Mouse (Mus musculus) myocyte (in vitro differentiated cells): ENCODE data around the gene Siae. TPM values are rescaled to one million over a fixed set of nuclear protein-coding genes. Genes with fewer than 3 reads are reported as not detected.

Source experiments
- H3K27me3 ChIP-seq: one replicate; pipeline ENCODE4 v1.6.1; 2011; ENCODE audit not compliant: control insufficient read depth, insufficient read depth, insufficient read length
- H3K36me3 ChIP-seq: one replicate; pipeline ENCODE4 v1.6.1; 2011; ENCODE audit not compliant: control insufficient read depth, insufficient read depth
- H3K4me2 ChIP-seq: one replicate; pipeline ENCODE4 v1.6.1; 2011; ENCODE audit warnings: low read depth, control low read depth
- H3K4me3 ChIP-seq: one replicate; pipeline ENCODE4 v1.5.1; 2011; ENCODE audit warnings: mild to moderate bottlenecking, control low read depth, moderate library complexity
- H3K79me2 ChIP-seq: one replicate; pipeline ENCODE4 v1.6.1; 2011; ENCODE audit not compliant: control insufficient read depth, insufficient read depth
- H3ac ChIP-seq: one replicate; pipeline ENCODE4 v1.6.1; 2011; ENCODE audit not compliant: control insufficient read depth, insufficient read length
- CEBPB ChIP-seq: IDR thresholded peaks from 2 replicates; pipeline ENCODE4 v1.6.1; 2011; ENCODE audit warnings: mild to moderate bottlenecking, moderate library complexity; ENCODE audit not compliant: poor library complexity, insufficient read depth, severe bottlenecking
- E2F4 ChIP-seq: IDR thresholded peaks from one replicate; pipeline ENCODE4 v1.6.1; 2011; ENCODE audit warnings: mild to moderate bottlenecking, control low read depth, moderate library complexity; ENCODE audit not compliant: insufficient read depth
- MAX ChIP-seq: IDR thresholded peaks from one replicate; pipeline ENCODE4 v1.6.1; 2011; ENCODE audit warnings: low read depth, mild to moderate bottlenecking, control low read depth
- MYOD1 ChIP-seq, 3 experiments: IDR thresholded peaks; one replicate each; pipeline ENCODE4 v1.6.1; 2011; ENCODE audit warnings: control low read depth in 2 of 3, low read depth in 2 of 3, mild to moderate bottlenecking in 2 of 3, moderate library complexity in 1 of 3; ENCODE audit not compliant: insufficient read length in 2 of 3, control insufficient read depth in 1 of 3
- MYOG ChIP-seq, 3 experiments: IDR thresholded peaks; one replicate each; pipeline ENCODE4 v1.6.1; 2011; ENCODE audit warnings: control low read depth in 2 of 3, low read depth in 2 of 3, mild to moderate bottlenecking in 2 of 3; ENCODE audit not compliant: insufficient read length in 2 of 3, control insufficient read depth in 1 of 3, insufficient read depth in 1 of 3
- POLR2A ChIP-seq: IDR thresholded peaks from one replicate; pipeline ENCODE4 v1.6.1; 2011; ENCODE audit warnings: low read depth, mild to moderate bottlenecking, control low read depth, moderate library complexity; ENCODE audit not compliant: insufficient read length
- POLR2AphosphoS2 ChIP-seq: IDR thresholded peaks from one replicate; pipeline ENCODE4 v1.6.1; 2011; ENCODE audit warnings: low read depth, control low read depth; ENCODE audit not compliant: insufficient read length
- REST ChIP-seq: IDR thresholded peaks from one replicate; pipeline ENCODE4 v1.6.1; 2011; ENCODE audit warnings: mild to moderate bottlenecking, control low read depth, moderate library complexity; ENCODE audit not compliant: insufficient read depth, insufficient read length
- SRF ChIP-seq: IDR thresholded peaks from one replicate; pipeline ENCODE4 v1.6.1; 2011; ENCODE audit warnings: low read depth; ENCODE audit not compliant: control insufficient read depth, insufficient read length
- TCF12 ChIP-seq: IDR thresholded peaks from one replicate; pipeline ENCODE4 v1.6.1; 2011; ENCODE audit warnings: mild to moderate bottlenecking, control low read depth; ENCODE audit not compliant: poor library complexity, insufficient read depth, severe bottlenecking
- TCF3 ChIP-seq: IDR thresholded peaks from one replicate; pipeline ENCODE4 v1.6.1; 2011; ENCODE audit warnings: low read depth, control low read depth; ENCODE audit not compliant: insufficient read length
- USF1 ChIP-seq: IDR thresholded peaks from one replicate; pipeline ENCODE4 v1.6.1; 2011; ENCODE audit warnings: low read depth, mild to moderate bottlenecking, control low read depth, moderate library complexity
- polyA plus RNA-seq: library from polyadenylated mRNA; unstranded; fragments of >200 nt; fragmentation: generic; extraction: Trizol; gene quantifications from one replicate; pipeline ENCODE4 v1.2.1, GENCODE M21; 2012; ENCODE audit warnings: missing spikeins

Siae gene
- polyA plus RNA-seq, 1 experiment = 0.60 TPM

GRCm38 (mm10) chr9:37616770-37617169 is 61.3 kb downstream of the Siae start:
- H3K27me3 ChIP-seq = no peaks in the 10 kb centered on the region
- H3K4me3 ChIP-seq = no peak overlapping the region
- no peak overlapping the region for H3K4me2 ChIP-seq
- no peak for TF ChIP-seq MYOG (IDR thresholded peaks at IDR 0.05; ENCODE audit: control insufficient read depth in 1 of 3, insufficient read depth in 1 of 3, insufficient read length in 2 of 3, low read depth in 2 of 3)
- TF ChIP-seq MYOD1 (IDR thresholded peaks at IDR 0.05; ENCODE audit: control insufficient read depth in 1 of 3, insufficient read length in 2 of 3, low read depth in 2 of 3) = no peak
- TF ChIP-seq POLR2AphosphoS2 = no peak
- no peak for TF ChIP-seq CEBPB
- no peak for TF ChIP-seq USF1
- no peak for TF ChIP-seq MAX
- TF ChIP-seq E2F4 = no peak
- TF ChIP-seq TCF3 = no peak
- TF ChIP-seq POLR2A = no peak
- no peak for TF ChIP-seq SRF
- TF ChIP-seq REST = no peak
- TF ChIP-seq TCF12 = no peak
- H3K36me3 ChIP-seq = no peaks in the 10 kb centered on the region
- no peak overlapping the region for H3ac ChIP-seq
- H3K79me2 ChIP-seq = no peaks in the 10 kb centered on the region

GRCm38 (mm10) chr9:37621290-37621689 is 65.8 kb downstream of the Siae start:
- TF ChIP-seq CEBPB (no peak), MYOD1 (IDR thresholded peaks at IDR 0.05; ENCODE audit: control insufficient read depth in 1 of 3, insufficient read length in 2 of 3, low read depth in 2 of 3) (no peak), REST (no peak), E2F4 (no peak), POLR2AphosphoS2 (no peak), SRF (no peak), TCF12 (no peak), POLR2A (no peak), MAX (no peak), TCF3 (no peak)
- no peak overlapping the region for H3ac ChIP-seq
- H3K27me3 ChIP-seq = peaks cover 4% of the 10 kb centered on the region
- no peaks in the 10 kb centered on the region for H3K79me2 ChIP-seq
- no peak overlapping the region for H3K4me3 ChIP-seq
- H3K4me2 ChIP-seq = no peak overlapping the region
- H3K36me3 ChIP-seq = no peaks in the 10 kb centered on the region

GRCm38 (mm10) chr9:37623981-37624380 is 68.5 kb downstream of the Siae start:
- Histone ChIP-seq H3K79me2 (no peaks in the 10 kb centered on the region), H3K36me3 (no peaks in the 10 kb centered on the region), H3K4me2 (no peak overlapping the region), H3K4me3 (no peak overlapping the region), H3ac (no peak overlapping the region), H3K27me3 (peaks cover 4% of the 10 kb centered on the region)
- TF ChIP-seq MYOG (IDR thresholded peaks at IDR 0.05; ENCODE audit: control insufficient read depth in 1 of 3, insufficient read depth in 1 of 3, insufficient read length in 2 of 3, low read depth in 2 of 3) (no peak), MAX (no peak), CEBPB (no peak), TCF12 (no peak), MYOD1 (IDR thresholded peaks at IDR 0.05; ENCODE audit: control insufficient read depth in 1 of 3, insufficient read length in 2 of 3, low read depth in 2 of 3) (no peak), POLR2A (no peak), POLR2AphosphoS2 (no peak), TCF3 (no peak), REST (no peak), USF1 (no peak), E2F4 (no peak), SRF (no peak)

GRCm38 (mm10) chr9:37624502-37624901 is 69.0 kb downstream of the Siae start:
- Histone ChIP-seq H3K79me2 (no peaks in the 10 kb centered on the region), H3ac (no peak overlapping the region), H3K4me3 (no peak overlapping the region), H3K27me3 (peaks cover 4% of the 10 kb centered on the region), H3K36me3 (no peaks in the 10 kb centered on the region), H3K4me2 (no peak overlapping the region)
- no peak for TF ChIP-seq POLR2AphosphoS2
- TF ChIP-seq MYOD1 (IDR thresholded peaks at IDR 0.05; ENCODE audit: control insufficient read depth in 1 of 3, insufficient read length in 2 of 3, low read depth in 2 of 3) = no peak
- TF ChIP-seq CEBPB = no peak
- TF ChIP-seq SRF = no peak
- TF ChIP-seq POLR2A = no peak
- no peak for TF ChIP-seq MYOG (IDR thresholded peaks at IDR 0.05; ENCODE audit: control insufficient read depth in 1 of 3, insufficient read depth in 1 of 3, insufficient read length in 2 of 3, low read depth in 2 of 3)
- no peak for TF ChIP-seq TCF3
- no peak for TF ChIP-seq TCF12
- TF ChIP-seq REST = no peak
- no peak for TF ChIP-seq MAX
- TF ChIP-seq E2F4 = no peak
- TF ChIP-seq USF1 = no peak
